Mouse (Mus musculus): ENCODE results near the gene Snf8.

The Snf8 gene

GRCm38 (mm10) chr11:96028130-96028529 is 6.6 kb upstream of the Snf8 start:
- no peak for DNase-seq (ENCODE audit: extremely low spot score)

GRCm38 (mm10) chr11:96030571-96030970 is 4.1 kb upstream of the Snf8 start:
- DNase-seq (ENCODE audit: extremely low spot score), result no peak

GRCm38 (mm10) chr11:96031701-96032100 is 3.0 kb upstream of the Snf8 start:
- no peak for DNase-seq (ENCODE audit: extremely low spot score)

GRCm38 (mm10) chr11:96033264-96033663 is 1.4 kb upstream of the Snf8 start:
- no peak for DNase-seq (ENCODE audit: extremely low spot score)

- no peak for DNase-seq (ENCODE audit: extremely low spot score)
Observed at GRCm38 (mm10) chr11:96034116-96034515, 569 bp upstream of the Snf8 start.

- DNase-seq (ENCODE audit: extremely low spot score), result no peak
Observed at GRCm38 (mm10) chr11:96035133-96035532, 448 bp downstream of the Snf8 start.

- no peak for DNase-seq (ENCODE audit: extremely low spot score)
Observed at GRCm38 (mm10) chr11:96037499-96037898, 2.8 kb downstream of the Snf8 start.

GRCm38 (mm10) chr11:96038560-96038959 is 3.9 kb downstream of the Snf8 start:
- DNase-seq (ENCODE audit: extremely low spot score), result no peak

GRCm38 (mm10) chr11:96044803-96045567 is 10.3 kb downstream of the Snf8 start:
- DNase-seq (ENCODE audit: extremely low spot score), result no peak

GRCm38 (mm10) chr11:96046028-96046427 is 11.3 kb downstream of the Snf8 start:
- DNase-seq (ENCODE audit: extremely low spot score), result no peak

GRCm38 (mm10) chr11:96046793-96047192 is 12.1 kb downstream of the Snf8 start:
- DNase-seq (ENCODE audit: extremely low spot score), result no peak

- DNase-seq (ENCODE audit: extremely low spot score), result no peak
Observed at GRCm38 (mm10) chr11:96047469-96048373, 13.0 kb downstream of the Snf8 start.

GRCm38 (mm10) chr11:96049939-96050338 is 15.3 kb downstream of the Snf8 start:
- DNase-seq (ENCODE audit: extremely low spot score), result no peak

GRCm38 (mm10) chr11:96050854-96051253 is 16.2 kb downstream of the Snf8 start:
- DNase-seq (ENCODE audit: extremely low spot score), result no peak

- no peak for DNase-seq (ENCODE audit: extremely low spot score)
Observed at GRCm38 (mm10) chr11:96058309-96058708, 23.6 kb downstream of the Snf8 start.

GRCm38 (mm10) chr11:96064521-96065214 is 30.0 kb downstream of the Snf8 start:
- peak; percentile 71 for DNase-seq (ENCODE audit: extremely low spot score)

- peak; percentile 99 for DNase-seq (ENCODE audit: extremely low spot score)
Observed at GRCm38 (mm10) chr11:96065215-96065911, 30.7 kb downstream of the Snf8 start, which contains the start of gene Ube2z. Gene Ube2z, minus strand, starts transcription at chr11:96065388.

GRCm38 (mm10) chr11:96068231-96068630 is 33.5 kb downstream of the Snf8 start:
- DNase-seq (ENCODE audit: extremely low spot score), result no peak

- no peak for DNase-seq (ENCODE audit: extremely low spot score)
Observed at GRCm38 (mm10) chr11:96070353-96070752, 35.7 kb downstream of the Snf8 start.

- DNase-seq (ENCODE audit: extremely low spot score), result no peak
Observed at GRCm38 (mm10) chr11:96071013-96071412, 36.3 kb downstream of the Snf8 start.

- DNase-seq (ENCODE audit: extremely low spot score), result no peak
Observed at GRCm38 (mm10) chr11:96073295-96073993, 38.8 kb downstream of the Snf8 start.
